Mouse (Mus musculus) left cerebral cortex, postnatal 14 days (tissue): ENCODE results near the gene Cog4. TPM values are rescaled to one million over a fixed set of nuclear protein-coding genes. Genes with fewer than 3 reads are reported as not detected.
A peak's percentile ranks its signal among the peaks of the same experiment; 100 is the strongest.
"Not testable (repeated sequence)": the region's sequence is repeated elsewhere in the genome, so short reads cannot be mapped to it uniquely, and the experiment has no call there.

Source experiments
- DNase-seq, 2 experiments: peaks; one replicate each; pipeline ENCODE4 v3.0.0; 2021 to 2022; ENCODE audit warnings: low spot score in 2 of 2, mixed read lengths in 1 of 2
- intact Hi-C: fragments of 180-260 bp; cut with DNase I; formaldehyde crosslinking; loops from one replicate; pipeline ENCODE4 v1.15.1; 2025
- total RNA-seq, 2 experiments: library from RNA; stranded (reverse); gene quantifications; 2 replicates each; pipeline ENCODE4 v1.2.3; 2021

Gene Cog4
- total RNA-seq, 2 experiments from 2014 or later, result 54.8 to 56.2 TPM

DNA sequence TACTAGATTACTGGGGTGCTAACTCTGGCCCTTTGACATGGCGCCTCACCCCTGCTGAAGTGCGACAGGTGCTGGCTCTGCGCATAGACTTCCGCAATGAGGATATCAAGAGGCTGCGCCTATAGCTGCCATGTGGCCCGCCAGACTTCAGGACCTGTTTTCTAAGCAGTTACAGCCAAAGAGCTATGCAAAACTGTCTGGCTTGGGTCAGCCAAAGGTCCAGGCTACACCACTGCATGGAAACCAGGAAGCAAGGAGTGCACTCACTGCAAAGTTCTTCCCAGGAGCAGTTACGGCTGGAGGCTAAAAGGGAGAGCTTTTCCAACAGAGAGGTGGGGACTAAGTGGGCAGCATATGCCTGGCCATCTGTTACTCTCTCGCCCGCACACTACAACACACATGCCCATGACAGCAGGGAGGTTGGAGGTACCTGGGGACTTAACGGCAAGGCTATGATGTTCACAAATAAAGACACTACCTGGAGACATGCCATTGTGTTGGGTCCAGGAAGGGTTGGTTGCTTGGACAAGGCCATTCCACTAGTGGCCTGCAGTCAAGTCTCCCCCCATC lies 35.4 kb downstream of the Cog4 start:
- intact Hi-C loops, result no loop called here
- no peak for DNase-seq

DNA sequence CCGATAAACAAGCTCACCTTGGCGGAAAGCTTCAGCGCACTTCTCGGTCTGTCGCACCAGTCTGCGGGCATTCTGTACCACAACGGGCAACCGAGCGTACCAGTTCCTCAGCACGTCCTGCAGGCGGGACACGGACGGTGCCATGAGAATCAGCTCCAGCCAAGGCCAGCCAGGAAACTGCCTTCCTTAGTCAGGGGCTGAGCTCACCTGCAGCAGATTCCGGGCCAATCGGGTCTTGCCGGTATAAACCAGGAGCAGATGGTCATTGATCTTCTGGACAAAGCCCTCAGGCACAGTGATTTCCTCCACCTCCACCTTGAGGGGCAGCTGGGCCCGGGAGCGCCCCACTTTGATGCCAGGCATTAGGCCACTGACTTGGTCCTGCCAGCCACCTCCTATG lies 37.4 kb downstream of the Cog4 start:
- no peak for DNase-seq
- intact Hi-C loops, result no loop called here

DNA sequence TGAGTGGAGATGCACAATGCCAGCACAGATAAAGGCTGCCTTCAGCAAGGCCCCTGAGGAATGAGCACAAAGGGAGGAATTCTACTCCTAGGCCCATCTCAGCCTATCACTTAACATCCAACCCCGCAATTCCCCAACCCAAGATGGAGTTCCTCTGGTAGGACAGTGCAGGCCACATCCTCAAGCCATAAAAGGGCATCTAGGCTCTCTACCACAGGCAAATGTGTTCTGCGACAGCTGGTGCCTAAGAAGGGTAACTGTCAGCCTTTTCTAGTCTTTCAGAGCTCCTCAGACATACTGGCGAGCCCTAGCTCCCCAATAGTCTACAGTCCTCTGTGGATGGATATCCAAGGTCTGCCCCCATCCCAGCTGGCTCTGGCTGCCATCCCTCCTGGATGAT lies 40.2 kb downstream of the Cog4 start:
- no peak for DNase-seq
- intact Hi-C loops, result no loop called here

DNA sequence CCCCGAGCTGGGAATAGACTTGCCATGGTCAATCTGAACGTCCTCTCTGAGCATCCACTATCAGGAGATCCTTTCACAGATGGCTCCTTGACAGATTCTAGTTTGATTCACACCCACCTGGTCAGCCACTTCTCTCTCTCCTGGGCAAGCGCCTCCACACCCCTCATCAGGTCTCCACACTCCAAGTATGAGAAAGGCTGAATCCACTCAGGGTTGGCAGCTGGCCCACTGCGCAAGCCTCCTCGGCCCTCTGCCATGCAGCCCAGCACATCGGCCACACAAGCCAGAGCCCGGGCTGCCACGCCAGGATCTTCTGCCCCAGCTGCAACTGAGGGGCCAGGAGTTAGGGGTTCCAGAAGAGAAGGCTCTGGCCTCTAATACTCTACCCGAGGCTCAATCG lies 41.2 kb downstream of the Cog4 start:
- intact Hi-C loops, result no loop called here
- DNase-seq, result no peak

DNA sequence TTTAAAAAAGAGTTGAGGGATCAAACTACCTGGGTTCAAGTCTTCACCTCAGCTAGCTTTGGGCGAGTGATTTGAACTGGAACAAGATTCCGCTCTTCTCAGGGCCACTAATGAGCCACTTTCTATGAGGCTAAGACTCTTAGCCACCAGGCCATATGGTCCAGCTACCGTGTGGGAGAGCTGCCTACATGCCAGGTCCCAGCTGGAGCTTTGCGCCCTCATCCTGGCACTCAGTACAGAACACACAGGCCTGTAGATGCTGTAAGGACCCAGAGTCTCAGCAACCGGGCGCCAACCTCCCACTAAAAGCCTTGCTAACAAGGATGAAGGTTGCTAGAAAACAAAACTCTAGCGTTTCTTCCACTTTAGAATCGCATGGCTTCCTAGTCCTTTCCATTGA lies 42.0 kb downstream of the Cog4 start:
- no peak for DNase-seq
- intact Hi-C loops, result no loop called here

DNA sequence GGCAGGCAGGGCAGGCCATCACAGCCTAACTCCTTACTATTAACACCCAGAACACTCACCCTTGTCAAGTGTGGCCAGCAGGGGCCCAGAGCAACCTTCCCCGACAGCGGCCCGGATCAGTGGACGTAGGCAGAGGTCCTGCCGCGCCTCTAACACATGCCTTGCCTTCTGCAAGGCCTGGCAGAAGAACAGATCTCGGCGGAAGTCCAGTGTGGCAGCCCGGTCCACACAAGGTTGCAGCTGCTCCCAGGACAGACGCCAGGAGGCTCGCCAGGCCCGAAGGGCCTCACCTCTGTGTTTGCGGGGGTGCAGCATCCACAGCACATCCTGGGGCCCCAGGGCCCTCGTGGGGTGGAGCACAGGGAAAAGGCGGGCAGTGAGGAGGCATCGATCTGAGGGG lies 42.5 kb downstream of the Cog4 start:
- intact Hi-C loops, result no loop called here
- no peak for DNase-seq

DNA sequence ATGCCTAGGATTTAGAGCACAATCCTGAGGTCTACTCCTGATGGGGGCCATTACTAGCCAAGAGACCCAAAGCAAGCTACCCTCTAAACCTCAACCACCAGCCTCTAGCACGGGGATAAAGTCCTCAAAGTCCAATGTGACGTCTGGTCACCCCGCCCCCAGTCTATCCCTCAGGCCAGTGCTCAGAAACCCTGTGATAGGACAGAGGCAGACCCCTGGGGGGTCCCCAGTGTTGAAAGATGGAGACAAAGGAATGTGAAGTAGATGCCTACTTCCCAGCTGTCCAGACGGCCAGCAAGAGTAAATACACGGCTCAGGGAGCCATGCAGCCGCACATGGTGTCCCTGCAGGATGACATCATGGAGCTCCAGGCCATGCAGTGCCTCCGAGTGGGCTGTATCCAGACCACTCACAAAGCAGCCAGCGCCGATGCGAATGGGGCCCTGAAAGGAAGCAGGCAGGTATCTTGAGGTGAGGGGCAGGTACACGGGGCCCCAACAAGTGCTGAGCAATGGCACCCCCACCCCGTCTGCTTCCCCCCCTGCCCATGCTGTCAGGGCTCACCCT lies 43.6 kb downstream of the Cog4 start:
- intact Hi-C loops, result no loop called here
- DNase-seq, result no peak

DNA sequence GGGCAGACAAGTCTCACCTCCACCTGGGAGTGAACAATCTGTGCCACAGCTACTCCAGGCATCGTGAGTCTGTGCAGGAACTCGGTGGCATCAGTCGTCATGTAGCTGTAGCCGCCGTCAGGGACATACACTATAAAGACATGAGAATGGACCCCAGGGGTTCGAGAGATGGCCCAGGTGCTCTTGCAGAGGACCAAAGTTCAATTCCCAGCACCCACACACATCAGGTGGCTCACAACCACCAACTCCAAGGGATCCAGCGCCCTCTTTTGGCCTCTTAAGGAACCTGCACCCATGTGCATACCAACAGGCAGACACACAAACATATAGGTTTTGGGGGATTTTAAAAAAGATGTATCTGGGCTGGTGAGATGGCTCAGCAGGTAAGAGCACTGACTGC lies 45.6 kb downstream of the Cog4 start:
- intact Hi-C loops, result no loop called here

DNA sequence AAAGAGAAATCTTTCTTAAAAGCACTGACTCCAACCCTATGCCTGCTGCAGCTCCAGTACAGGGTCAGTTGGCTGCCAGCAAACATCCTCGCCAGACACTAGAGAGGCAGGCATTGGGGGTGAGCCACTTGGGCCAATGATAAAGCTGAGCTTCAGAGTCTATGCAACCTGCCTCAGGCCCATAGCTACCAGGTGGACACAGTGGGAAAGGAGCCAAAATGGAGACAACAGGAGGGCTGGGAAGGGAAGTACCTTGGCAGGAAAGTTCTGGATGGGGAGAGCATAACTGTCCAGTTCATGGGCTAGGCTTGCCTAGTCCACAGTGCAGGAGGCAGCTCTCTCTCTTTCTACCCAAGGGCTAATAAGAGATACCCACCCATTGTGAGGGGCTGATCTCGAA lies 46.5 kb downstream of the Cog4 start:
- no peak for DNase-seq

More for the DNA sequence above, 45.6 kb downstream of the Cog4 start:
- no peak for DNase-seq

DNA sequence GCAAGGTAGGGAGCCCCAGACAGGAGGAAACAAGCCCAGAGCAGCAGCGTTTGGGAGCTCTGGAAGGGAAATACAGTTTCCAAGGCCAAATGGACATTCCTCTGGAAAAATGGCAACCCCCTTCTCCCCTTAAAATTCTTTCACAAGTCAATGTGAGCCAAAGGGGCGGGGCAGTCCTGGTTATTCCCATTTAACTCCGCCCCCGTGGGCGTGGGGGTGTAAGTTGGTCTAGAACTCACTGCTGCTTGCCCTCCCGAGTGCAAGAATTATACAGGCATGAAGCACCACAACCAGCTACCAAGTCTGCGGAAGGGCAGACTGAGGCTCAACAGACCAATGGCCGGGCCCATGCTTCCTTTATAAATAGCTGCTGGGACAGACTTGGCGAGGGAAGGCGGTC lies 48.5 kb downstream of the Cog4 start:
- intact Hi-C loops, result no loop called here

More for the DNA sequence above, 46.5 kb downstream of the Cog4 start:
- intact Hi-C loops, result no loop called here

DNA sequence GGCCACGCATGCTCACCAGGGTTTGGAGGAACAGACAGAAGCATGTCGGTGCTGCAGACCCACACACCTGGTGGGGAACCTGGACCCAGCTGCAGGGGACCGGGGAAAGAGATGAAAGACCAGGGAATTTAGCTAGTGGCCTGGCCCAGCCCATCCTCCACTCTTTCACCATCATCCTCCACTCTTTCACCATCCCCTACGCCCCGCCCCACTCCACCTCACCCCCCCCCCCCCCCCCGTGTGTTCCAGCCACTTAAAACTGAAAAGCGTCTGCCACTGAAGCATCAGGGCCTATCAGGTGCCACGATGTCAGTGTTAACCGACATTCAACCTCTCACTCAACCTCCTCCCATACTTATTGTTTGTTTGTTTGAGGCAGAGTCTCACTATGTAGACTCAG lies 48.9 kb downstream of the Cog4 start:
- intact Hi-C loops, result no loop called here
- no peak for DNase-seq

More for the DNA sequence above, 48.5 kb downstream of the Cog4 start:
- DNase-seq, result no peak

DNA sequence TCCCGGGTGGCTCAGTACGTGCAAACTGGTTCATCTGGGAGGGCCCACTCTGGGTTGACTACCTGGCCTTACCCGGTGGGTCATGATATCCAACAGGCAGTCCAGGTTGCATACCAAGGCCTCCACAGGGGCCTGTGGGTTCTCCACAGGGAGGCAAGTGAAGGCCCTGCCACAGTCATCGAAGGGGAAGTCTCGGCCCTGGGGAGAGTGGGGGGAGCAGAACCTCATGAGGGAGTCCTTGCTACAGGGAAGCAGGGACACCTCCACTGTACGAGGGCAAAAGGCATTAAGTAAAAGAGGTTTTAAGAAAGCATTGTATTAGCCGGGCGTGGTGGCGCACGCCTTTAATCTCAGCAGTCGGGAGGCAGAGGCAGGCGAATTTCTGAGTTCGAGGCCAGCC lies 49.4 kb downstream of the Cog4 start:
- DNase-seq, result no peak
- intact Hi-C loops, result no loop called here

DNA sequence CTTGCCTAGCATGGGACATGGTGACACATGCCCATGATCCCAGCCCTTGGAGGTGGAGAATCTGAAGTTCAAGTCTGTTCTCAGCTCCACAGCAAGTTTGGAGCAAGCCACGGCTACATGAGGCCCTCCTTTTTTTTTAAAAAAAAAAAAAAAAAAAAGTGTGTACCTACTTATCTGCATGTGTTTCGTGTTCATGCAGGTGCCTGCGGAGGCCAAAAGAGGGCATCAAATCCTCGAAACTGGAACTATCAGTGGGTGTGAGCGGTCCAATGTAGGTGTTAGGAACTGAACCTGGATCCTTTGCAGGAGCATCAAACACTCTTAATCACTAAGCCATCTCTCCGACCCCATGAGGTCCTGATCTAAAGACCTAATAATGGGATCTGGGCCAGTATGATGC lies 51.1 kb downstream of the Cog4 start:
- no peak for DNase-seq
- intact Hi-C loops, result no loop called here

DNA sequence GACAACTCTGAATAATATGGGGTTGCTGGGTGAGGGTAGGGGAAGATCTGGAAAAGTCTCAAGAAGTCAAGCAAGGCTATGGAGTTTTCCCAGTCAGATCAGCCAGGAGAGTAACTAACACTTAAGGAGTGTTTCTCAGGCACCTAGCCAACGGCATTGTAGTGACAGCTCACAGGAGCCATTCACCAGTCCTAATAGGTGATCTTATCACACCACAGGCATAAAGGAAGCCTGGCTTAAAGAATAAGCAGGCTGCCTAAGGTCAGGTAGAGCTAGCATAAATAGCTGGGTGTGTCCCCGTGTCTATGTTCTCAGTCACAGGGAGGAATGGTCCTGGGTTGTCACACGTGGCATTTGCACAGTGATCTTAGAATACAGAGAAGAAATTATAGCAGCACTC lies 54.7 kb downstream of the Cog4 start:
- intact Hi-C loops, result no loop called here
- no peak for DNase-seq

DNA sequence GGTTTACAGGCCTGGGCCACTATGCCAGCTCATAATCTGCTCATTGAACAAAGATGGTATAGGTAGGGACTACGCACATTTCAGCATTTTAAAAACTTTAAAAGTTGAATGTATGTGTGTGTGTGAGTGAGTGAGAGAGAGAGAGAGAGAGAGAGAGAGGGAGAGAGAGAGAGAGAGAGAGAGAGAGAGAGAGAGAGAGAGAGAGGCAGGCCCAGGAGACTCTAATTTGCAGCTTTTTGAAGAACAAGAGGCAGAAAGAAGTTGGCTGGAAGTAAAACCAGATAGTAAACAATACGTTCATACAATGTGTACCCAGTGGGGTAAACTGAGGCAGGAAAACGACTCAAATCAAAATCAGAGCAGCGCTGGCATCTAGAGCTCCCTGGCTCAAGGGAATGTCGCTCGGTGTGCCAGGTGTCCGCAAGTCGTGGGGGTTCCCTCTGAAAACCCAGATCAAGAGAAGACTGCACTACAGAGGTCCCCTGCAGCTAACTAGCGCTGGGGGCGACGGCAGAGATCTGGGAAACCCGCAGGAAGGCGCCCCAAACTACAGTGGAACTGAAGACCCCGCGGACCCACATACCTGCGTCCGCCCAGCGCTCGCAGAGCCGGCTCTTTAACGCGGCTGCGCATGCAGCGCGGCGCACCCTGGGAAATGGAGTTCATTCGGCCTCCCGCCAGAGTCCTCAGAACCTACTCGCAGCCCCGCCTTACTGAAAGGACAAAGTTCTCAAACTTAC lies 55.6 kb downstream of the Cog4 start, which contains the start of gene Fuk:
Gene Fuk, minus strand, starts transcription at position 650 of the 740 bp plus-strand sequence.
- peak; percentile 74 to 85 for DNase-seq
- intact Hi-C loops, result no loop called here

DNA sequence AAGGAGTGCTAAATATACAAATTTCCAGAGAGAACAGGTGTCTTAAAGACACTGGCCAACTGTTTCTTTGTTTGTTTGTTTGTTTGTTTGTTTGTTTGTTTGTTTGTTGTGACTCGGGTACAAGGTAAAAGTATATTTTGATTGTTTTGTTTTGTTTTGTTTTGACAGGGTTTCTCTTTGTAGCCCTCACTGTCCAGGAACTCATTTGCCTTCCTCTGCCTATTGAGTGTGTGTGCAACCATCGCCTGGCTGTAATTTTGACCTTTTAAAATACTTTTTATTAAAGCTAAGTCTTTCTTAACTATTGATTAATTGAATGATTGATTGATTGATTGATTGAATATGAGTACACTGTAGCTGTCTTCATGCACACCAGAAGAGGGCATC lies 56.2 kb downstream of the Cog4 start:
- DNase-seq, result no peak
- intact Hi-C loops, result no loop called here

DNA sequence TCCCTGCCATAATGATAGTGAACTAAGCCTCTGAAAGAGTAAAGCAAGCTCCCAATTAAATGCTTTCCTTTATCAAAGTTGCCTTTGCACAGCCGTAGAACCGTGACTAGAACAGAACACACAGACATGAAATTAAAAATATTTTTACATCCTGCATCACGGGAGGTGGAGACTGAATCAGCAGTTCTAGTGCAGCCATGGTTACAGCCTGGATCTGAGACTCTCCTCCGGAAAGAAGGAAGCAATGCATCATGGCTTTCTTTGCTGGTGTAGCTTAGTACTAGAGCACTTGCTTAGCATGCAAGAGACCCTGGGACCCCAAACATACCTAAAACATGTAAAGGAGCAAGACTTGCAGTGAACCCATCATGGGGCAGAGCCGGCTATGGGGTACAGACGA lies 59.0 kb downstream of the Cog4 start:
- peak; percentile 35 to 60 for DNase-seq
- intact Hi-C loops, result no loop called here

DNA sequence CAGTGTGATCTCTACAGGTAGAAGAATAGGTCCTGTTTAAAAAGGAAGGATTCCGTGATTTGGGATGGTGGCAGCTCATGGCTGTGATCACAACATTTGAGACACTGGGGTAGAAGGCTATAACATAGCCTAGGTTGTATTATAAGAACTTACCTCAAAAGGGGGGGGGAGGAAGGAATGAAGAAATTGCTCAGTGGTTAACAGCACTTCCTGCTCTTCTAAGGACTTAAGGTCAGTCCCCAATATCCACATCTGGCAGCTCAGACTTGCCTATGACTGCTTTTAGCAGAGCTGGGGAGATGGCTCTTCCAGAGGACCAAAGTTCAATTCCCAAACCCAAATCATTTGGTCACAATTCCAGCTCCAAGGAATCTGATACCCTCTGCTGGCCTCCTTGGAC lies 60.3 kb downstream of the Cog4 start:
- no peak for DNase-seq
- intact Hi-C loops, result no loop called here

DNA sequence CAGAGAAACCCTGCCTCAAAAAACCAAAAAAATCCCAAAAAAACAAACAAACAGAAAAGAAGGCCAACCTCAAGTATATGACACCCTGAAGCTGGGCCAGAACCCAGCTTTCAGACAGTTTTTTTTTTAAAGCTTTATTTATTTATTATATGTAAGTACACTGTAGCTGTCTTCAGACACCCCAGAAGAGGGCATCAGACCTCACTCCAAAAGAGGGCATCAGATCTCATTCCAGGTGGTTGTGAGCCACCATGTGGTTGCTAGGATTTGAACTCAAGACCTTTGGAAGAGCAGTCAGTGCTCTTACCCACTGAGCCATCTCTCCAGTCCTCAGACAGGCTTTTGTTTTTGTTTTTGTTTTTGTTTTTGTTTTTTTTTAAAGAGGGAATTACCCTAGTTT lies 63.5 kb downstream of the Cog4 start:
- DNase-seq, intact Hi-C loops: not testable (repeated sequence)

DNA sequence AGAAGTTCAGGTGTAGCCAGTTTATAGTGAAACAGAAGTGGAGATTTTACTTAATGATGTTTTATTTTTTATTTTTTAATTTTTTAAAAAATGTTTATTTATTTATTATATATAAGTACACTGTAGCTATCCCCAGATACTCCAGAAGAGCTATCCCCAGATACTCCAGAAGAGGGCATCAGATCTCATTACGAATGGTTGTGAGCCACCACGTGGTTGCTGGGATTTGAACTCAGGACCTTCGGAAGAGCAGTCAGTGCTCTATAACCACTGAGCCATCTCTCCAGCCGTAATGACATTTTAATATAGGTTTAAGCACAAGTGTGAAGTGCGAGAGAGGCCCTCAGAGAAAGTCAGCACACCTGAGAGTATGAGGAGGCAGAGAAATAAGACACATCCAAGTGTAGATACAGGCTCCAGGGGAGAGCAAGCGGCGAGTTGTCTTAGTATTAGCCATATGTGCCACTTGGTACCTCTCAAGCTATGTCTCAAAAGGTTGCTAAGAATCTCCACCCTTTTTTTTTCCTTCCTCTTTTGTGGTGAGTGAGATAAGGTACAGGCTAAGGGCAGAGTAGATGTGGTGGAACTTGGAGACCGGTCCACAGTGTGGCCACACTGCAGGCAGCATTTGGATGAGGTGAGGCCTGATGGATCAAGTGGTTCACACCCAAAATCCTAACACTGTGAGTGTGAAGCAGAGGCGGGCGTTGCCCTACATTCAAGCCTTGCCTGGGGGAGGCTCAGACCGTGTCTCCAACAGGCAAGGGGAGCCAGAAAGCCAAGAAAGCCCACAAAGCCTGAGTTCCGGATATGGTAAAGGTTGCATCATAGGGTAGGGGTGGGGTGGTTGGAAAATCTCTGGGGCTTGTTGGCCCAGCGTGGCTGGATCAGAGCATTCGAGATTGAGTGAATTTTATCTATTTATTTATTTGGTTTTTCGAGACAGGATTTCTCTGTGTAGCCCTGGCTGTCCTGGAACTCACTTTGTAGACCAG lies 65.5 kb downstream of the Cog4 start:
- intact Hi-C loops, result no loop called here
- DNase-seq, result no peak
